Mouse (Mus musculus): ENCODE data around the gene Tmigd3. TPM values are rescaled to one million over a fixed set of nuclear protein-coding genes. Genes with fewer than 3 reads are reported as not detected.

Tmigd3 gene
- total RNA-seq, 4 experiments from 2014 or later: 0.41 to 0.78 (median 0.63) TPM

GRCm38 (mm10) chr3:105873451-105874445 lies 3.0 kb downstream of the Tmigd3 start:
- DNase-seq (ENCODE audit: low spot score in 2 of 2): no peak

GRCm38 (mm10) chr3:105876022-105876421 lies 5.3 kb downstream of the Tmigd3 start:
- no peak for DNase-seq (ENCODE audit: low spot score in 2 of 2)

- DNase-seq (ENCODE audit: low spot score in 2 of 2): no peak
Measured at GRCm38 (mm10) chr3:105877252-105877803, 6.6 kb downstream of the Tmigd3 start.

- no peak for DNase-seq (ENCODE audit: low spot score in 2 of 2)
Measured at GRCm38 (mm10) chr3:105877919-105878318, 7.2 kb downstream of the Tmigd3 start.

GRCm38 (mm10) chr3:105878751-105879150 lies 8.0 kb downstream of the Tmigd3 start:
- DNase-seq (ENCODE audit: low spot score in 2 of 2): no peak

GRCm38 (mm10) chr3:105880419-105880818 lies 9.7 kb downstream of the Tmigd3 start:
- no peak for DNase-seq (ENCODE audit: low spot score in 2 of 2)

- DNase-seq (ENCODE audit: low spot score in 2 of 2): no peak
Measured at GRCm38 (mm10) chr3:105882105-105882504, 11.4 kb downstream of the Tmigd3 start.

- DNase-seq (ENCODE audit: low spot score in 2 of 2): no peak
Measured at GRCm38 (mm10) chr3:105883111-105883510, 12.4 kb downstream of the Tmigd3 start.

GRCm38 (mm10) chr3:105888961-105889360 lies 18.3 kb downstream of the Tmigd3 start:
- DNase-seq (ENCODE audit: low spot score in 2 of 2): no peak

GRCm38 (mm10) chr3:105890220-105890619 lies 19.5 kb downstream of the Tmigd3 start:
- DNase-seq (ENCODE audit: low spot score in 2 of 2): no peak

- DNase-seq (ENCODE audit: low spot score in 2 of 2): no peak
Measured at GRCm38 (mm10) chr3:105891141-105891540, 20.4 kb downstream of the Tmigd3 start.

- no peak for DNase-seq (ENCODE audit: low spot score in 2 of 2)
Measured at GRCm38 (mm10) chr3:105891760-105892571, 21.3 kb downstream of the Tmigd3 start.

GRCm38 (mm10) chr3:105892572-105893495 lies 22.1 kb downstream of the Tmigd3 start:
- DNase-seq (ENCODE audit: low spot score in 2 of 2): no peak

- DNase-seq (ENCODE audit: low spot score in 2 of 2): peak; percentile 52 to 64
Measured at GRCm38 (mm10) chr3:105893941-105894391, 23.3 kb downstream of the Tmigd3 start.

- peak; percentile 56 to 65 for DNase-seq (ENCODE audit: low spot score in 2 of 2)
Measured at GRCm38 (mm10) chr3:105894601-105895592, 24.2 kb downstream of the Tmigd3 start.

GRCm38 (mm10) chr3:105896811-105897210 lies 26.1 kb downstream of the Tmigd3 start:
- no peak for DNase-seq (ENCODE audit: low spot score in 2 of 2)

- no peak for DNase-seq (ENCODE audit: low spot score in 2 of 2)
Measured at GRCm38 (mm10) chr3:105898325-105898724, 27.6 kb downstream of the Tmigd3 start.

GRCm38 (mm10) chr3:105898861-105899260 lies 28.2 kb downstream of the Tmigd3 start:
- no peak for DNase-seq (ENCODE audit: low spot score in 2 of 2)
